Mouse (Mus musculus) kidney, embryonic 15.5 days (tissue): ENCODE measurements around the gene Cops4. TPM values are rescaled to one million over a fixed set of nuclear protein-coding genes. Genes with fewer than 3 reads are reported as not detected.
A peak's percentile ranks its signal among the peaks of the same experiment; 100 is the strongest.

ENCODE experiments used
- ATAC-seq: fragments of 200-750 bp; cut with Nextera tagmentation; replicated peaks from 2 replicates; pipeline ENCODE4 v1.8.0; 2017; ENCODE audit warnings: moderate TSS enrichment; ENCODE audit not compliant: low FRiP score
- H3K27ac ChIP-seq: fragments of 300-500 bp; sonication (generic); 2 replicates; pipeline ENCODE4 v1.5.1; 2015; ENCODE audit warnings: mild to moderate bottlenecking, inconsistent platforms
- H3K27me3 ChIP-seq: fragments of 300-500 bp; sonication (generic); 2 replicates; pipeline ENCODE4 v1.6.1; 2015; ENCODE audit warnings: inconsistent platforms
- H3K36me3 ChIP-seq: fragments of 300-500 bp; sonication (generic); 2 replicates; pipeline ENCODE4 v1.6.1; 2015; ENCODE audit warnings: inconsistent platforms
- H3K4me1 ChIP-seq: fragments of 300-500 bp; sonication (generic); 2 replicates; pipeline ENCODE4 v1.6.1; 2015; ENCODE audit warnings: inconsistent platforms
- H3K4me2 ChIP-seq: fragments of 300-500 bp; sonication (generic); 2 replicates; pipeline ENCODE4 v1.6.1; 2015; ENCODE audit warnings: moderate library complexity, mild to moderate bottlenecking, inconsistent platforms
- H3K4me3 ChIP-seq: fragments of 300-500 bp; sonication (generic); replicated peaks from 2 replicates; pipeline ENCODE4 v1.5.1; 2015; ENCODE audit warnings: mild to moderate bottlenecking, inconsistent platforms
- H3K9ac ChIP-seq: fragments of 300-500 bp; sonication (generic); 2 replicates; pipeline ENCODE4 v1.6.1; 2015; ENCODE audit warnings: mild to moderate bottlenecking, inconsistent platforms
- H3K9me3 ChIP-seq: fragments of 300-500 bp; sonication (generic); replicated peaks from 2 replicates; pipeline ENCODE4 v1.6.1; 2016; ENCODE audit warnings: inconsistent platforms
- WGBS: fragments of 180-500 bp; shearing (Covaris S2); methylation state at CpG from one replicate; pipeline ENCODE4 v1.1.7; 2015; ENCODE audit warnings: mixed read lengths; 5-methylcytosine and 5-hydroxymethylcytosine counted together
- polyA plus RNA-seq: library from polyadenylated mRNA; unstranded; fragments of >200 nt; fragmentation: Nextera tagmentation; extraction: Ambion mirVana; gene quantifications from 2 replicates; pipeline ENCODE4 v1.2.1, GENCODE M21; 2015

Cops4 gene
- polyA plus RNA-seq, 1 experiment from 2014 or later, result 192 TPM

DNA sequence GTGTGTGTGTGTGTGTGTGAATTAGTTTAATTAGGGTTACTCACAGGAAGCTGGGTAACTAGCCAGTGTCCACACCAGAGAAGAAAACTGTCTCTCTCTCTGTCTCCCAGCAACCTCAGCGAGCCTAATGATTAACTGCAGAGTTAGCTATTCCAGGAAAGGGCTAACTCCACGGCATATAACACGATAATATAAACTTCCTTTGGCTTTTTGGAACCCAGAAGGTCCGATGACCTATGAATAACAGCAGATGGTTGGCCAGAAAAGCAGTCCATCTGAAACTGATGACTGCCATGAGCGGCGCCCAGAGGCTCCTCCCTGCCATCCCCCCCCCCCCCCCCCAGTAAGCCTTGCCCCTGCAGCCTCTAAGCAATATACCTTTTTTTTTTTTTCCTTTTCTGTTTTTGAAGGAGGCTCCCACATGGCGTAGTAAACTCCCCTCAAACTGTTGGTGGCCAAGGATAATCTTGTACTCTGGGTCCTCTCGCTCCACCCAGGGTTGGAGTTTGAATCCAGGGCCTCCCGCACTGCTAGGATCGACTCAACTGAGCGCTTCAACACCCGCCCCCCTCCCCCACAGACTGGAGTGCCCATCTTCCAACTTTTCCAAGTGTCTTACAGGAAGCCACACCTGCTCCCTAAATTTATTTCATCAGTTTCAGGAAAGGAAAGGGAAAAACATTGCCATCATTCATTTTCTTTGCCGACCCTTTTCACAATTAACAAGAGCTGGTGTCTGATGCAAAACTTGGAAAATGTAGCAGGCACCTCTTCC is 49.3 kb downstream of the Cops4 start:
- H3K27ac ChIP-seq, result peak overlapping the region; percentile 86
- H3K9ac ChIP-seq, result no peak overlapping the region
- H3K9me3 ChIP-seq, result no peaks in the 10 kb centered on the region
- no peak overlapping the region; the same call in 1 of the 2 replicates for H3K4me3 ChIP-seq
- ATAC-seq, result peak; percentile 72
- 36% methylated on average over 13 of the region's 13 CpGs for WGBS
- H3K4me2 ChIP-seq, result peak overlapping the region; percentile 44
- H3K4me1 ChIP-seq, result peaks cover 54% of the 10 kb centered on the region
- H3K36me3 ChIP-seq, result no peaks in the 10 kb centered on the region
- no peaks in the 10 kb centered on the region for H3K27me3 ChIP-seq

DNA sequence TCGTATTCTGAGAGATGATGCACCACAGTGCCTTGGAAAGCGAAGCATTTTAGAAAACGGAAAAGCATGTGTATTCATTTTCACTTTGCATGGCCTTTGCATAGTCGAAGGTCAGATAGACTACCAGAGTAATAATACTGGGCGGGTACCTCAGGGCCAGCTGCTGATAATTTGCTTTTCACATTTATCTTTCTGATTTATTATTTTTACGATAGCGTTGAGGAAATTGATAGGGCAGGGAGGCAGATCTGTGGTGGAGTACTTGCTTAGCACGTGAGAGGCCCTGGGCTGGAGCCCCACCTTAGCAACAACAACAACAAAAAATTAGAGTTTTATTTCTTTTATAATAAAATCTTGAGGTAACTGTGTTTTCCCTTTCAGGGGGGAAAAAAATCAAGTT is 50.1 kb downstream of the Cops4 start:
- peak overlapping the region; percentile 86 for H3K27ac ChIP-seq
- no peaks in the 10 kb centered on the region for H3K27me3 ChIP-seq
- H3K9ac ChIP-seq, result no peak overlapping the region
- H3K4me2 ChIP-seq, result peak overlapping the region; percentile 44
- WGBS, result 39% methylated on average over 8 of the region's 8 CpGs
- ATAC-seq, result no peak
- H3K9me3 ChIP-seq, result no peaks in the 10 kb centered on the region
- peaks cover 53% of the 10 kb centered on the region for H3K4me1 ChIP-seq
- H3K4me3 ChIP-seq, result no peak overlapping the region
- H3K36me3 ChIP-seq, result no peaks in the 10 kb centered on the region

DNA sequence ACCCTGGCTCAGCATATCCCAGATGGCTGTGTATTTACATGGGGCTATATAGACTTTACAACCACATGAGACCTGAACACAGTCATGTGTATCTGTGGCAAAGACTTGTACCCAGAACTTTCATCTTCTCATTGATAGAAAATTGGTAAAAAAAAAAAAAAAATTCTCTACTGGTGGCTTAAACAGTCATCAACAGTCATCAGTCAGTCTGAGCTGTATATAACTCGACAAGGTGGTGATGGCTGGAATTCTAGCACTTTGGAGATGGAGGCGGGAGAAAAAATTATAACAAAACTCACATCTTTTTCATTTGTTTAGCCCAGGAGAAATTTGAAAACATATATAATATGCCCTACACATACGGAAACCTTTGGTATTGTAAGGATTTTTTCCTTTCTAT is 50.7 kb downstream of the Cops4 start:
- H3K36me3 ChIP-seq, result no peaks in the 10 kb centered on the region
- H3K9ac ChIP-seq, result no peak overlapping the region
- ATAC-seq, result no peak
- H3K27me3 ChIP-seq, result no peaks in the 10 kb centered on the region
- H3K4me2 ChIP-seq, result no peak overlapping the region
- peaks cover 48% of the 10 kb centered on the region for H3K4me1 ChIP-seq
- no peak overlapping the region for H3K4me3 ChIP-seq
- 84% methylated on average over 3 of the region's 3 CpGs for WGBS
- no peaks in the 10 kb centered on the region for H3K9me3 ChIP-seq
- H3K27ac ChIP-seq, result no peak overlapping the region

DNA sequence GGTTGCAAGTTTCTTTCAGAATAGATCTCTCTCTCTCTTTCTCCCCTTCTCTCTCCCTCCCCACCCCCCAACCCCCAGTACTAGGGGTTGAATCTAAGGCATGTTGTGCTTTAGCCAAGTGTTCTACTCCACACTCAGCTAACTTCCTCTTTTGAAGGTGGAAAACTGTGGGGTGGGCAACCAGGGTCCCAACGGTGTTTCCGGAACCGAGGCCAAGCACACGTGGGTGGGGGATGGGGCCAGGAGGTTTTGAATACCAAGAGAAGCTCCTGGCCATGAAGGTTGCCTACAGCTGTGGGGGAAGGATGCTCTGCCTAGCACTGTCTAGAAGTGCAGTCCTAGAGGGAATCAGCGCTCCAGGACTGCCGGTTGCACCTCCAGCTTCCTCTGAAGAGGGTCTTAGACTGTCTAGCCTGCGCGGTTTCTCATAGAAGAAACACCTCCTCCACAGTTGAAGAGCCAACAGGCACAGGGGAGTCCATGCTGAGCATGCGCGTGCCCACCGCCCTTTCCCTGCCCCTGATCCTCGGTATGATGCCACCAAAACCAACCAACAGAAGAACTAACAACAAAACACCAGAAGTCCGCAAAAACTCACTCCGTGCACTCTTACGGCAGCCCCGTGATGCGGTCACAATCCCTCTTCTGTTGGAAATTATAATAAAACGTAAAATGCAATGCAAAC is 51.3 kb downstream of the Cops4 start:
- 78% methylated on average over 18 of the region's 18 CpGs for WGBS
- Histone ChIP-seq H3K9me3 (no peaks in the 10 kb centered on the region), H3K4me2 (0 out of 2 replicates have a peak overlapping the region, but pooled peaks have one; percentile 48), H3K27me3 (no peaks in the 10 kb centered on the region), H3K36me3 (no peaks in the 10 kb centered on the region), H3K9ac (no peak overlapping the region), H3K4me1 (peaks cover 47% of the 10 kb centered on the region), H3K27ac (no peak overlapping the region), H3K4me3 (no peak overlapping the region)
- ATAC-seq, result no peak

DNA sequence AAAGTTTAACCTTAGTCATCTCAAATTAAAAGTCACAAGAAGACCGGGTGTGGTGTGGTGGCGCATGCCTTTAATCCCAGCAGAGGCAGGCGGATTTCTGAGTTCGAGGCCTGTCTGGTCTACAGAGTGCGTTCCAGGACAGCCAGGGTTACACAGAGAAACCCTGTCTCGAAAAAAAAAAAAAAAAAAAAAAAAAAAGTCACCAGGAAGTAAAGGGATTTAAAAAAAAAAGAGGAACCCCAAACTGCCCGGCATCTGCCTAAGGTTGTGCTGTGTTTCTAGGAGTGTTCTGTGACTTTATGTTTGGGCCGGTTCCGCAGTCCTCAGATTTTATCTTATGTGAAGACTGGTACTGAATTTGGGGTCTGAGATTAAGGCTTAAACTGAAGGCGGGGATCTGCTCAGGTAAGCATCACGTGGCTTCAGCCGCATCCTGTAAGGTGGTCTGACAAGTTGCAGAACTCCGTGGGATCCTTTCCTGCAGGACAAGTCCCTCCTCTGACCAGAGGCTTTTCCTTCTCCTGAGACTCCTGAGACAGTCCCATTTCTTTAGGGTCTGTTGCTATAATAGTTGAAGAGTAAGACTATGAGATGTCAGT is 52.0 kb downstream of the Cops4 start:
- 64% methylated on average over 13 of the region's 13 CpGs for WGBS
- Histone ChIP-seq H3K4me1 (peaks cover 46% of the 10 kb centered on the region), H3K36me3 (no peaks in the 10 kb centered on the region), H3K9ac (peak overlapping the region; percentile 10; the same call in 1 of the 2 replicates), H3K27ac (peak overlapping the region; percentile 81), H3K9me3 (no peaks in the 10 kb centered on the region), H3K4me3 (peak overlapping the region; percentile 23), H3K4me2 (peak overlapping the region; percentile 48), H3K27me3 (no peaks in the 10 kb centered on the region)
- no peak for ATAC-seq

DNA sequence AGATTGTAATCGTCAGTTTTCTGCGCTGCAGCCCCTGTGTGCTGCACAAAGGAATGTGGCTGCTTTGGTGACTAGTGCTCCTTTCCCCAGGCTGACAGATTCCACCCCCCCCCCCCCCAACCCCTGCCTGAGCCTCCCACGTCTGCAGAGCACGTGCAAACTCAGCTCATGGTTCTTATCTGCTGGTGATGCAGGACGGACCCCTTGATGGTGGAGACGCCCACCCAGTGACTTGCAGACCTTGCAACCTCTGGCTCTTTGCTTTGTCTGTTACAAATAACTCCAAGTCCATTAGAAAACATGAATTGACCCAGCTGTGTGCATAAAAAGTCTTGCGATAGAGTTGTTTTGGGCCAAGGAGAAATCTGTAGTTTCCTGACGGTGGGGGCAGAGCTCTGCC is 52.6 kb downstream of the Cops4 start:
- Histone ChIP-seq H3K9me3 (no peaks in the 10 kb centered on the region), H3K9ac (no peak overlapping the region), H3K27me3 (no peaks in the 10 kb centered on the region), H3K4me3 (peak overlapping the region; percentile 23), H3K4me1 (peaks cover 44% of the 10 kb centered on the region), H3K4me2 (peak overlapping the region; percentile 48), H3K27ac (peak overlapping the region; percentile 81), H3K36me3 (no peaks in the 10 kb centered on the region)
- 23% methylated on average over 8 of the region's 8 CpGs for WGBS
- peak; percentile 49 for ATAC-seq

DNA sequence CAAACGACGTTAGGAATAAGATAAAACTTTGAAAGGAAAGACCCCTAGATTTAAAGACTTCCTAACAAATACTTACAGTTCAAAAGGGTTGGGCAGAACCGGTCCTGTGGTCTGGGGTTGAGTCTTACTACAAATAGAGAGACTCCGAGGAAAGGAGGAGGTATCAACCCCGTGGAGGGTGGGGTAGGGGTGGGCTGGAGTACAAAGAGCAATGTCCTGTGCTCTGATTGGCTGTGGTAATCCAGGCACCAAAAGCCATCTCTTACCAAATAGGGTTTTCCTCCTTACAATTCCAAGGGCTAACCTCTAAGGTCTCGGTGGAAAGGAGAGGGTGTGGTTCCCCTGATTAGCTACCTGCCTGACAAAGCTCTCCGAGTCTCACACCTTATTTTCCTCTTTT is 54.0 kb downstream of the Cops4 start, which contains the start of gene Plac8:
TSS of gene Plac8 (minus strand) at position 177 of the 400 bp plus-strand sequence.
- H3K4me1 ChIP-seq, result peaks cover 34% of the 10 kb centered on the region
- peak within 1 kb of the TSS; percentile 32 for H3K4me3 ChIP-seq
- H3K4me2 ChIP-seq, result peak within 1 kb of the TSS; percentile 48
- H3K9me3 ChIP-seq, result no peaks in the 10 kb centered on the region
- no peaks in the 10 kb centered on the region for H3K36me3 ChIP-seq
- H3K9ac ChIP-seq, result no peak within 1 kb of the TSS
- WGBS, result 31% methylated on average over 7 of the region's 7 CpGs
- peak within 1 kb of the TSS; percentile 81 for H3K27ac ChIP-seq
- peak; percentile 46; the same call in 1 of the 2 replicates for ATAC-seq
- no peaks in the 10 kb centered on the region for H3K27me3 ChIP-seq

DNA sequence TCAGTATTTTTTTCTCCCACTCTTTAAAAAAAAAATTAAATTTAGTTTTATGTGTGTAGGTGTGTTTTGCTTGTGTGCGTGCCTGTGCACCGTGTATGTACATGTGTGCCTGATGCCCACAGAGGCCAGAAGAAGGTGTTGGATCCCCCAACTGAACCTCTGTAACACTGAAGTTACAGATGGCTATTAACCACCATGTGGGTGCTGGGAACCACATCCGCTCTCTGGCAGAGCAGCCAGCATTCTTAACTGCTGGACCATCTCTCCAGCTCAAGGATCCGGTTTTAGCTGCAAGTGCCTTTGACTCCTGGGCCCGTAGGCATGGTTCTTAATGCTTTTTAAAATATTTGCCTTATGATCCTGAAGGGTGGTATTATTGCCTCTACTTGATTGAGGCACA is 55.1 kb downstream of the Cops4 start:
- Histone ChIP-seq H3K9me3 (no peaks in the 10 kb centered on the region), H3K27me3 (no peaks in the 10 kb centered on the region), H3K4me1 (peaks cover 23% of the 10 kb centered on the region), H3K4me2 (no peak overlapping the region), H3K36me3 (no peaks in the 10 kb centered on the region), H3K27ac (no peak overlapping the region), H3K4me3 (no peak overlapping the region), H3K9ac (no peak overlapping the region)
- 82% methylated on average over 5 of the region's 5 CpGs for WGBS
- no peak for ATAC-seq

DNA sequence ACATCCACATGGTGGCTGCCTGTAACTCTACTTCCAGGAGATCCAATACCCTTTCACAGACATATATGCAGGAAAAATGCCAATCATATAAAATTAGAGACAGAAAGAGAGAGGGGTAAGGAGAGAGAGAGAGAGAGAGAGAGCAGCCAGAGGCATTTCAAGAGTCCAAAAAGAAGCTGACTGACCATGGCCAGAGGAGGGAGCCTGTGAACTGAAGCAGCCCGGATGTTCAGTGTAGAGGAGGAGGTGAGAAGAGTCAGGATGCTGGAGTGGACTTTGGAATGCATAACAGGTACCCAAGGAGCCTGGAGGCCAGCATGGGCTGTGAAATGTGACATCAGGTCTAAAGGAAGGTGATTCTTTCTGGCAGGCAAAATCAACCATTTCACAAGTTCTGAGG is 56.7 kb downstream of the Cops4 start:
- H3K4me2 ChIP-seq, result no peak overlapping the region
- peaks cover 11% of the 10 kb centered on the region for H3K4me1 ChIP-seq
- no peak overlapping the region for H3K4me3 ChIP-seq
- no peak overlapping the region for H3K9ac ChIP-seq
- H3K36me3 ChIP-seq, result no peaks in the 10 kb centered on the region
- no peak for ATAC-seq
- 58% methylated on average over 1 of the region's 1 CpGs for WGBS
- H3K27me3 ChIP-seq, result no peaks in the 10 kb centered on the region
- no peaks in the 10 kb centered on the region for H3K9me3 ChIP-seq
- H3K27ac ChIP-seq, result no peak overlapping the region

DNA sequence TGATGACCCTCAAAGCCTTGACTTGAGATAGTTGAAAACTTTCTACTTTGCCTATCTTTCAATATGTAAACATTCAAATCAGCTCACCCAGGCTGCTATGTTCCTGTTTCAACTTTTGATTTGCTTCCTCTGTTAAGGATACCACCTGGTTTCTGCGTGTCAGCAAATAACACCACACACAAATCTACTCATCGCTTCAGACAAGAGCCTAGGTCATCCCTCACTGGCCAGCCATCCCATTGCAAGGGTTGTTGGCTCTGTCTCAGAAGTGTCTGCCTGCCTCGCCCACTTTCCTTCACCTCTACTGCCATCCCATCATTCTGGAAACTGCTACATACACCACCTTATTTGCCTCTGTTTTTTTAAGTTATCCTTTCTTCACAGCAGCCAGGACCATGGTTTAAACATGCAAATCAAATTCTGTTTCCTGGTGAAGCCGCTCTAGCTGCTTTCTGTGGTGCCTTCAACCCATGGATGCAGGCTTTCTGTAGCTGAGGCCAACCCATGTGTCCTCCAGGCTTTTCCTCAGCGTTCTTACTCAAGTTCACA is 60.8 kb downstream of the Cops4 start:
- no peak overlapping the region for H3K4me3 ChIP-seq
- WGBS, result 89% methylated on average over 5 of the region's 5 CpGs
- no peak for ATAC-seq
- H3K4me2 ChIP-seq, result no peak overlapping the region
- H3K9me3 ChIP-seq, result no peaks in the 10 kb centered on the region
- H3K27ac ChIP-seq, result no peak overlapping the region
- no peaks in the 10 kb centered on the region for H3K27me3 ChIP-seq
- no peaks in the 10 kb centered on the region for H3K36me3 ChIP-seq
- H3K4me1 ChIP-seq, result no peaks in the 10 kb centered on the region
- H3K9ac ChIP-seq, result no peak overlapping the region

DNA sequence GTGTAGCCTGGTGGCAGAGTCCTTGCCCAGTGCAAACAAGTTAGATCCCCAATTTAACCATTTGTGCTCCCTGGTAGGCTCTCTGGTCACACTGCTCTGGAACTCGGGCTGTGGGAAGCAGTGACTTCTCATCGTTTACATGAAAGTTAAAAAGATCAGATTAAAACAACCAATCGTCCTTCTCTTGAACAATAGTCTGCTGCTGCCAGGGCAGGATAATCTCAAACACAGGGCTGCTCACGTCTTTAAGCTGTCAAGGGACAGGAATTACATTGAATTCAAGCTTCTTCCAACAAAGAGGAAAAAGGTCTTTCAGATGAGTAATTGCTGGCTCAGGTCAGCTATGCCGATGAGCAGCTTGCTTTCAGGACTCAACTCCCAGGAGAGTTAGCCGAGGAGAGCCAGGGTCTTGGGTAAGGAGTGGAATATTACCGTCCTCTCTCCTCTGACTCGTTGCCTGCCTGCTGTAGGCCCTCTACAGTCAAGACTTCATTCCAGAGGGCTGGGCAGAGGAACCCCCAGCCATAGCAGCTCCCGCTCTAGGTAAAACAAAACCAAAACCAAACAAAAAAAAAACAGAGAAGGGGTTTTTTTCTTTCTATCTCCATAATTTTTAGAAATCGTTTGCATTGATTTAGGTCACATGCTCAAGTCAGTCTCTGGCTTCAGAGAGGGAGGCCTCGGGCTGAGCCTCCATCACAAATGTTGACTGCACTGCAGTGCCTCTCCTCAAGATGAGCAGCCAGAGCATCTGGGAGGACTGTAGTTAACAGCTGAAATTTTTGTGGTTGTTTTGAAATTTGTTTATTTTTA is 63.7 kb downstream of the Cops4 start:
- Histone ChIP-seq H3K36me3 (no peaks in the 10 kb centered on the region), H3K27ac (no peak overlapping the region), H3K4me2 (no peak overlapping the region), H3K27me3 (no peaks in the 10 kb centered on the region), H3K4me1 (no peaks in the 10 kb centered on the region), H3K9me3 (no peaks in the 10 kb centered on the region), H3K4me3 (no peak overlapping the region), H3K9ac (no peak overlapping the region)
- no peak for ATAC-seq
- 62% methylated on average over 11 of the region's 11 CpGs for WGBS
